Mouse (Mus musculus): ENCODE data around the gene Sema5a.

- TF ChIP-seq POLR2A (IDR thresholded peaks at IDR 0.05; ENCODE audit: borderline replicate concordance, extremely low read depth, low read depth, low read length) (no peak), CTCF (IDR thresholded peaks at IDR 0.05; ENCODE audit: insufficient read depth, low read length) (no peak)
Measured at GRCm38 (mm10) chr15:32676446-32676845, 431.8 kb downstream of the Sema5a start.
